Mouse (Mus musculus) embryonic facial prominence, embryonic 11.5 days (tissue): ENCODE measurements around the gene Nabp1. TPM values are rescaled to one million over a fixed set of nuclear protein-coding genes. Genes with fewer than 3 reads are reported as not detected.
A peak's percentile ranks its signal among the peaks of the same experiment; 100 is the strongest.

Experiments
- ATAC-seq: fragments of 200-750 bp; cut with Nextera tagmentation; replicated peaks from 2 replicates; pipeline ENCODE4 v1.8.0; 2017; ENCODE audit warnings: low read depth; ENCODE audit not compliant: insufficient number of reproducible peaks, low FRiP score, low TSS enrichment
- DNase-seq: peaks from one replicate; pipeline ENCODE4 v3.0.0-alpha.2; 2015; ENCODE audit warnings: low spot score
- H3K27ac ChIP-seq: fragments of 300-500 bp; sonication (generic); replicated peaks from 2 replicates; pipeline ENCODE4 v1.5.1; 2014; ENCODE audit warnings: mild to moderate bottlenecking, low read depth, low read length, control low read depth
- H3K27me3 ChIP-seq: fragments of 300-500 bp; sonication (generic); 2 replicates; pipeline ENCODE4 v1.6.1; 2014; ENCODE audit warnings: mild to moderate bottlenecking, low read length, moderate library complexity, mixed read lengths; ENCODE audit not compliant: control insufficient read depth, insufficient read depth
- H3K36me3 ChIP-seq: fragments of 300-500 bp; sonication (generic); replicated peaks from 2 replicates; pipeline ENCODE4 v1.6.1; 2014; ENCODE audit warnings: low read depth, mild to moderate bottlenecking, low read length, moderate library complexity, mixed read lengths; ENCODE audit not compliant: control insufficient read depth, insufficient read depth
- H3K4me1 ChIP-seq: fragments of 300-500 bp; sonication (generic); 2 replicates; pipeline ENCODE4 v1.6.1; 2014; ENCODE audit warnings: low read length, mixed read lengths; ENCODE audit not compliant: control insufficient read depth, insufficient read depth
- H3K4me2 ChIP-seq: fragments of 300-500 bp; sonication (generic); 2 replicates; pipeline ENCODE4 v1.6.1; 2014; ENCODE audit warnings: low read depth, mild to moderate bottlenecking, control low read depth, low read length, moderate library complexity
- H3K4me3 ChIP-seq: fragments of 300-500 bp; sonication (generic); 2 replicates; pipeline ENCODE4 v1.5.1; 2014; ENCODE audit warnings: low read depth, low read length, control low read depth
- H3K9ac ChIP-seq: fragments of 300-500 bp; sonication (generic); replicated peaks from 2 replicates; pipeline ENCODE4 v1.6.1; 2014; ENCODE audit warnings: mild to moderate bottlenecking, control low read depth, low read length
- H3K9me3 ChIP-seq: fragments of 300-500 bp; sonication (generic); replicated peaks from 2 replicates; pipeline ENCODE4 v1.6.1; 2016; ENCODE audit warnings: mild to moderate bottlenecking, low read length, inconsistent platforms, mixed read lengths; ENCODE audit not compliant: control insufficient read depth
- WGBS: fragments of 180-500 bp; shearing (Covaris S2); extraction: QIAGEN DNeasy Blood & Tissue Kit; methylation state at CpG from one replicate; pipeline ENCODE4 v1.1.7; 2014; 5-methylcytosine and 5-hydroxymethylcytosine counted together
- polyA plus RNA-seq: library from polyadenylated mRNA; unstranded; fragments of >200 nt; fragmentation: Nextera tagmentation; extraction: Ambion mirVana; gene quantifications from 2 replicates; pipeline ENCODE4 v1.2.1, GENCODE M21; 2014

Gene Nabp1
- polyA plus RNA-seq = 7.9 and 8.0 TPM in 2 replicates

GRCm38 (mm10) chr1:51478262-51479026 is at the start of gene Nabp1:
Nabp1 (minus strand) TSS chr1:51478425.
- ATAC-seq = peak; percentile 100
- under 1% methylated on average over 41 of the region's 51 CpGs for WGBS

GRCm38 (mm10) chr1:51525563-51526265 is 47.5 kb upstream of the Nabp1 start:
- Histone ChIP-seq H3K4me1 (no peaks in the 10 kb centered on the region), H3K27ac (no peak overlapping the region), H3K4me2 (no peak overlapping the region), H3K4me3 (no peak overlapping the region), H3K27me3 (no peaks in the 10 kb centered on the region), H3K9me3 (no peaks in the 10 kb centered on the region), H3K9ac (no peak overlapping the region), H3K36me3 (no peaks in the 10 kb centered on the region)
- no peak for ATAC-seq
- DNase-seq = no peak
- WGBS = 68% methylated on average over 1 of the region's 1 CpGs

More at GRCm38 (mm10) chr1:51478262-51479026, at the start of gene Nabp1:
- Histone ChIP-seq H3K4me1 (no peaks in the 10 kb centered on the region), H3K4me2 (peak within 1 kb of the TSS; percentile 95), H3K9me3 (no peaks in the 10 kb centered on the region), H3K27me3 (no peaks in the 10 kb centered on the region), H3K4me3 (peak within 1 kb of the TSS; percentile 56), H3K9ac (peak within 1 kb of the TSS; percentile 59), H3K27ac (no peak within 1 kb of the TSS), H3K36me3 (no peaks in the 10 kb centered on the region)
- peak; percentile 98 for DNase-seq

- no peaks in the 10 kb centered on the region for H3K9me3 ChIP-seq
- no peaks in the 10 kb centered on the region for H3K4me1 ChIP-seq
- 81% methylated on average over 8 of the region's 8 CpGs for WGBS
- no peak overlapping the region for H3K9ac ChIP-seq
- no peak overlapping the region for H3K27ac ChIP-seq
- H3K4me3 ChIP-seq = no peak overlapping the region
- DNase-seq (no peak), ATAC-seq (no peak)
- H3K36me3 ChIP-seq = no peaks in the 10 kb centered on the region
- H3K4me2 ChIP-seq = no peak overlapping the region
- H3K27me3 ChIP-seq = no peaks in the 10 kb centered on the region
These were observed 43.4 kb upstream of the Nabp1 start for GRCm38 (mm10) chr1:51521651-51522050.

DNA sequence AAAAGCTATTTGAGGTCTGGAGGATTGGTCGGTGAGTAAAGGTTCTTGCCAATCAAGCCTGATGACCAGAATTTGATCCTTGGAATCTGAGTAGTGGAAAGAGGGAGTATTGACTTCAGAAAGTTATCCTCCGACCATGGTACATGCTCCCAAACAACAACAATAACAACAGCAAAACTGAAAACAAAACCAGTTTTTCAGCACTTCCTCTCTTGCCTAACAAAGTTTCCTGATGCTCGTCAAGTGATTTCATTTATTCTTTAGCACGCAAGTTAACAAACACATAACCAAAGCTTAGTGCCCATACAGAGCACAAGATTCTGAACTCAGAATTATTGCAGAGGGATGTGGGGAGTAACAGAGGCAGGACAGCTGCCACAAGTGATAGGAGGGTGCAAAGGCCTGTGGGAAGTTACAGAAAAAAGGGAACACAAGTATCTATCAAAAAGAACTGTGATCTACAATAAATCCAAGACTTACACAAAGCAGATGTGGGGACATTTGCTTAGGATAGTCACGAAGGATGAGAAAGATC is 42.1 kb upstream of the Nabp1 start:
- Histone ChIP-seq H3K9me3 (no peaks in the 10 kb centered on the region), H3K4me2 (no peak overlapping the region), H3K27me3 (no peaks in the 10 kb centered on the region), H3K4me1 (no peaks in the 10 kb centered on the region), H3K9ac (no peak overlapping the region), H3K27ac (no peak overlapping the region), H3K4me3 (no peak overlapping the region), H3K36me3 (no peaks in the 10 kb centered on the region)
- no peak for ATAC-seq
- WGBS = 73% methylated on average over 5 of the region's 5 CpGs
- no peak for DNase-seq

DNA sequence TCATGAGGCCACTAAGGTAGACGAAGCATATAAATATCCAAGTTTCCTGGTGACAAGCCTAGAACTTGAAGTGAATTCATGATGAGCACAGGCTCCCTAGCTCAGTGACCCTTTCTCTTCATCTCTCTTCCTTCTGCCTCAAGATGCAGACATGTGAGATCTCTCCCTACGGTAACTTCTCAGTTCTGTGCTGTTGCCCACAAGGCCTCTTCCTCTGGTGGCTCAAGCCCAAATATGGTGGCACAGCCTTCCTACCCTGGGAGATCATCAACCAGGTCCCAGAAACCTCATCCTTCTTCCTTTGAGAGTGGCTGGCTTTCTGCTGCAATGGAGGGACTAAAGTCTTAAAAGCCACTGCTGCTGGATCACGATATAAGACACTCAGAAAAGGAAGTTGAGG is 40.9 kb upstream of the Nabp1 start:
- Histone ChIP-seq H3K27me3 (no peaks in the 10 kb centered on the region), H3K4me2 (no peak overlapping the region), H3K36me3 (no peaks in the 10 kb centered on the region), H3K4me3 (no peak overlapping the region), H3K4me1 (no peaks in the 10 kb centered on the region), H3K9ac (no peak overlapping the region), H3K27ac (no peak overlapping the region), H3K9me3 (no peaks in the 10 kb centered on the region)
- DNase-seq (no peak), ATAC-seq (no peak)
- WGBS = 88% methylated on average over 3 of the region's 3 CpGs

DNA sequence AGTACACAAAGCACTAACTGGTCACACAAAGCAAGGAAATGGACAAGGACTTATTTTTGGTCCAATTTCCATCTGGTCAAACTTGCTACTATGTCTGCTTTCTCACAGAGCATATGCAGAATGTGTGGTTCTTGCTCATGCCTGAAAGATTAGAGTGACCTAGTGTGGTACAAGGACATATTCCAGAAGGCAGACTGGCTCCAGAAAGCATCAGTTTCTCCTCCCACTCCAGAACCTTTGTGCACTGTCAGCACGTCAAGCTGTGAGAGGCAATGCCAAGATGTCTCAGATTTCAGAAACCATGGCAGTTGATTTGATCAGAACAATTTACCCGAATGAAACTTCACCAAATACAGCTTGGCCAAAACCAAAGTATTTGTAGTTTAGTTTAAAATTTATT is 37.4 kb upstream of the Nabp1 start:
- Histone ChIP-seq H3K27me3 (no peaks in the 10 kb centered on the region), H3K27ac (no peak overlapping the region), H3K9ac (no peak overlapping the region), H3K4me3 (no peak overlapping the region), H3K4me1 (no peaks in the 10 kb centered on the region), H3K9me3 (no peaks in the 10 kb centered on the region), H3K36me3 (no peaks in the 10 kb centered on the region), H3K4me2 (no peak overlapping the region)
- 48% methylated on average over 2 of the region's 2 CpGs for WGBS
- DNase-seq (no peak), ATAC-seq (no peak)

GRCm38 (mm10) chr1:51515041-51515440 is 36.8 kb upstream of the Nabp1 start:
- no peaks in the 10 kb centered on the region for H3K4me1 ChIP-seq
- no peaks in the 10 kb centered on the region for H3K27me3 ChIP-seq
- H3K4me3 ChIP-seq = no peak overlapping the region
- no peak overlapping the region for H3K27ac ChIP-seq
- ATAC-seq (no peak), DNase-seq (no peak)
- no peak overlapping the region for H3K4me2 ChIP-seq
- H3K36me3 ChIP-seq = no peaks in the 10 kb centered on the region
- no peaks in the 10 kb centered on the region for H3K9me3 ChIP-seq
- H3K9ac ChIP-seq = no peak overlapping the region
- WGBS = 83% methylated on average over 3 of the region's 3 CpGs

DNA sequence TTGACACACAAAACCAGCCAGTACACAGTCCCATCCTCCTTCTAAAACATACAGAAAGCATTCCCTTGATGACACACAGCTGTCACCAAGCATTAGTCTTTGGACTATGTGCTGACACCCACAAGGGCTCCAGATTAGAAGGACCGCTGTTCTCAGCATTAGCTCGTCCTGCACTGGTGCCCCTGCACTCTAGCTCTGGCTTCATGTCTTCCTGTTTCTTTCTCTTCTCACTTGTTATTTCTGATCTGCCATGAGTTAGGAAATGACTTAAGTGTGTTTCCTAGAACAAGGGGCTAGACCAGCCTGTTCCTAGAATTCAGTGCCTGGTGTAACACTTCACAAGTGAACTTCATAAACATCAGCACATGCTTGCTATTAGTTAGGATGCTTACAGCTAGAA is 36.2 kb upstream of the Nabp1 start:
- ATAC-seq = no peak
- H3K4me3 ChIP-seq = no peak overlapping the region
- 89% methylated on average over 2 of the region's 2 CpGs for WGBS
- H3K36me3 ChIP-seq = no peaks in the 10 kb centered on the region
- H3K9ac ChIP-seq = no peak overlapping the region
- no peak for DNase-seq
- H3K9me3 ChIP-seq = no peaks in the 10 kb centered on the region
- no peak overlapping the region for H3K4me2 ChIP-seq
- no peaks in the 10 kb centered on the region for H3K4me1 ChIP-seq
- no peaks in the 10 kb centered on the region for H3K27me3 ChIP-seq
- no peak overlapping the region for H3K27ac ChIP-seq
